Mouse (Mus musculus) NIH3T3 (cell line): ENCODE results near the gene Smpd2.

Source experiments
- DNase-seq: peaks from one replicate; pipeline ENCODE4 v3.0.0-alpha.2; 2012; ENCODE audit warnings: low read depth

Smpd2 gene

DNA sequence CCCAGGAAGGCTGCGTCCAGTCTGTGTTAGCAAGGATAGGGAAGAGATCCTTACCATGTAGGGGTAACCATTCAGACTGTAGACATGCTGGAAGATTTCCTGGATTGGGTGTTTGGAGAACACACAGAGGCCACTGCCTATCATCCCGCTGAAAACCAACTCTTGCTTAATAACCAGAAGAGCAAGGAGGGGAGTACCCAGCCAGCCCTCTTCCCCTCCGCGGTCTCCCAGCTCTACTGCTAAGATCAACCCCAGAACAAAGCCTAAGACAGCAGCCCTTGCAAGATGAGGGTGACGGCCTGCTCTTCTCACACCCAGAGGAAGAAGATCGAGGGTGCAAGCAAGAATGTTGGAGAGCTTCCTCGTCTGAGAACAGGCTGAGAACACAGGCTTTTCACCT is 1.3 kb downstream of the Smpd2 start:
- peak; percentile 48 for DNase-seq

DNA sequence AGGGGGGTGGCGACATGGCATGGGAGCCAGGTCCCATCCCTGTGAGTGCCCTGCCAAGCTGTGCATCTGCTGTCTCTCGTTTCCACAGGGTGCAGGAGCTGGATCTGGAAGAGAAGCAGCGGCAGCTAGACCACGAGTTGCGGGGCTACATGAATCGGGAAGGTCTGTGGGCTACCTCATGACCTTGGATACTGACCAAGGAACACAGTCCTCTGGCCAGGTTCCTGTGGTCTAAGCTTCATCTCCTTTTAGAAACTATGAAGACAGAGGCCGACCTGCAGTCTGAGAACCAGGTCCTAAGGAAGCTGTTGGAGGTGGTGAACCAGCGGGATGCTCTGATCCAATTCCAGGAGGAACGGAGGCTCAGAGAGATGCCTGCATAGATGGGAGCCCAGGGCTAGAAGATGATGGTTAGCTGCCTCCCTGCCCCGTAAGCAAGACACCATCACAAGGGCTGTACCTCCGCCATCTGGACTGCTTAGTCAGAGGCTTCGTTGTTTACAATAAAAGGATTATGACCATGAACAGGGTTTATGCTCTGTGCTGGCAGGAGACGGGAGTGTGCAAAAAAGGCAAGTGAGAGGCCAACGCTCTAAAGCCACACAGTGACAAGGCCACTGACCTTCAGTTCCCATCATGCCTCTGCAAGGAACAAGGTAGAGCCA is 3.5 kb downstream of the Smpd2 start:
- peak; percentile 52 for DNase-seq

DNA sequence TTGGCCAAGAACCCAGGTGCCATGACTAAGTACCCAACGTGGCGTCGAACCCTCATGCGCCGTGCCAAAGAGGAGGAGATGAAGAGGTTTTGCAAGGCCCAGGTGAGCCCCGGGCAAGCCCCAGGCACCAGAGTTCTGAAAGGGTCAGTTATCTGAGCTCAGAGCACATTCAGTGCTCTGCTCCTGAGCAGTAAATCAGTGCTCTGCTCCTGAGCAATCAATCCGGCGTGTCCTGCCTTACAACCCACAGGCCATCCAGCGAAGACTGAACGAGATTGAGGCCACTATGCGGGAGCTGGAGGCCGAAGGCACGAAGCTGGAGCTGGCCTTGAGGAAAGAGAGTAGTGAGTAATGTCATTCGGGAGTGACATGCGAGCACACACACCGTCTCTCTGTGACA is 4.4 kb downstream of the Smpd2 start:
- DNase-seq, result no peak

DNA sequence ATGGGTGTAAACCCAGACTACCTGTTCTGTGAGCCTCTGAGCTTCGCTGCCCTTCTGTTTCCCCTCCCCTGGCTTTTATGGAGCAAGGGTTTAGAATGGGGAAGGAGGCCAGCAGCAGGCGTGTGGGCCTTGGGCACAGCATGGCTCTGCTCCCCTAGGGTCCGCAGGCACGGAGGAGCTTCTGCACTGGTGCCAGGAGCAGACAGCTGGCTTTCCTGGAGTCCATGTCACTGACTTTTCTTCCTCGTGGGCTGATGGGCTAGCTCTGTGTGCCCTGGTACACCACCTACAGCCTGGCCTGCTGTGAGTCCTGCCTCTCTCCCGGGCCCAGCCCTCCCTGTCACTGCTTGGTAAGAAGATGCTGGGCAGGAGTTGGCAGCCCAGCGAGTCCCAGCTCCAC is 7.7 kb downstream of the Smpd2 start:
- no peak for DNase-seq

DNA sequence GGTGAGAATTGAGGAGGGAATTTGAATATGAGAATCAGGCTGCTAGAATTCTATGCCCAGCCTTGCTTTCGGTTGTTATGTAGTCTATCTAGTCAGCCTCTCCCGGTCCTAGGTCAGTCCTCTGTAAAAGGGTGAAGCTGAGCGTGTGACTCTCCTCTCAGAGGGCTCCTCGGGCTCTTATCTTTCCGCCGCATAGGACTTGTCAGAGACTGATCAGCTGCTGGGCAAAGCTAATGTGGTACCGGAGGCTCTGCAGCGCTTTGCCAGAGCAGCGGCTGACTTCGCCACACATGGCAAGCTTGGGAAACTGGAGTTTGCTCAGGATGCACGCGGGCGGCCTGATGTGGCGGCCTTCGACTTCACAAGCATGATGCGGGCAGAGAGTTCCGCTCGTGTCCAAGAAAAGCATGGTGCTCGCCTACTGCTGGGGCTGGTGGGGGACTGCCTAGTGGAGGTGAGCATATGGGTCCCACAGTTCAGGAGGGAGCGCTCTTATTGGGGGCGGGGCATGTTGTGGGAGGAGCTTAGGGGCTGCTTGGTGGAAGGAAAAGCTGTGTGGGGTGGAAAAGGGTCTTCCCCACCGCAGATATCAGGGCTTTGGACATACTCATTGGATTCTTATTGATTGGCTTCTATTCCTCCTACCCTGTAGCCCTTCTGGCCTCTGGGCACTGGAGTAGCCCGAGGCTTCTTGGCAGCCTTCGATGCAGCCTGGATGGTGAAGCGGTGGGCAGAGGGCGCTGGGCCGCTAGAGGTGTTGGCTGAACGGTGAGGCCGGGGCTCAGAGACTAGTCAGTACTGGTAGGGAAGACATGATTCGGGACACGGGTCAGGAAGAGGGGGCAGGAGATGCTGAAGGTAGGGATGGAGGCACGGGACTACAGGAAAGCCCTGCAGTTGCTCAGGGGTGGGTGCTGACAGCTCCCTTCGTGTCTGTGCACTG is 9.0 kb downstream of the Smpd2 start:
- DNase-seq, result no peak

DNA sequence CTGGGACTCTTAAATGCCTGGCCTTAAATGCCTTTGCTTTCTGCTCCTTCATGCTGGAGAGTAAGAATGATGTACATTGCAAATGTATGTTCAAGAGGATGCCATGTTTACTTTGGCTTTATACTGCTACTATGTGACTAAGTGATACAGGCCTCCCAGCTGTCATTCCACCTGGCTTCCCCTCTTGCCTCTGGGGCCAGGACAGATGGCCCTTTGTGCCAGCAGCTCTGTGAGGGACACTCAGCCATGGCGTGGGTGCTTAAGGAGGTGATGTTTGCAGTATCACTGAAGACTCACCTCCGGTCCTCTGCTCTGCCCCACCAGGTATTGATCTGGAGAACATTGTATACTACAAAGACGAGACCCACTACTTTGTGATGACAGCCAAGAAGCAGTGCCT is 10.2 kb downstream of the Smpd2 start:
- no peak for DNase-seq

DNA sequence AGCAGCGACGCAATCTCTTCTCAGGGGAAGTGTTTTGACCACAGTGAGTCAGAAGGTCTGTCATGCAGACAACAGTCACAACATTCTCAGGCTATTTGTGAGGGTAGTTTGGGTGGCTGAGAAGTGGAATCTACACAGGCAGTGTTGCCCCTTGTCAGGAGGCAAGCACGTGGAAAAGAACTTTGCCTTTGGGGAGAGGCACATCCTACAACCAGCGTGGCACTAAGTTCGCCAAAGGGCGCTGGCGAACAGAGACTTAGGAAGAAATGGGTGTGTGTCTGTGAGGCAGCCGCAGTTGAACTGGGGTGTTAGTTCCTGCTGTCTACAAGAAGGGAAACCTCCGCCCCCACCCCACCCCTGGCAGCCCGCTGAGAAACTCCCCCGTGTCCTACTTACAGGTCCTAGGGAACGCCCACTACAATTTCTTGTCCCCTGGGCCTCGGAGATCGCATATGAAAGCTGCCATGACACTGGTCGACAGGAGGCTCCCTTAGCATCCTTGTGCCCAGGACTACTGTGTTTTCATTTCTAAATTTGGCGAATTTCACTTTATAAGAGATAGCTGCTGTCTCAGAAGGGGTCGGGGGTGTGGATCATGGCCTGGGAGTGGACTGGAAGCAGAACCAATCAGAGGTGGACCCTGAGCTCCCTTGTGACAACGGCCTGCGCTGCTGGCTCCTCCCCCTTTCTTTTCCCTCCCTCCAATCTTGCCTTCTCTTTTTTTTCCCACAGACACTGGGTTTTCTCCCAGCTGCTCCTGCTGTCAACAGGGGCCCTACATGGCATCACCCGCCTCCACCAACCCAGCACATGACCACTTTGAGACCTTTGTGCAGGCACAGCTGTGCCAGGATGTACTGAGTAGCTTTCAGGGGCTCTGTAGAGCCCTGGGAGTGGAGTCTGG is 12.6 kb downstream of the Smpd2 start:
- peak; percentile 79 for DNase-seq

DNA sequence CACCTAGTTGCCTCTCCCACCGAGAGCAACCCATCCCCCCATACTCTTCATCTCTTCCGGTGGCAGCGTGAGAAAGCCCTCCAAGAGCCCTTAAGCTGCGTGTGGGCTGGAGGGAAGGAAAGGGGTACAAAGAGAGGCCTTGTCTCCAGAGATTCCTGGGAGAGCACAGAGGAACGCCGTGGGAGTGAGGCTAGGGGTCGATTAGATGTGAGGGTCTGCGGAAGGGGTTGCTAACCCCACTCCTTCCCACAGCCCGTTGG is 13.2 kb downstream of the Smpd2 start:
- no peak for DNase-seq

DNA sequence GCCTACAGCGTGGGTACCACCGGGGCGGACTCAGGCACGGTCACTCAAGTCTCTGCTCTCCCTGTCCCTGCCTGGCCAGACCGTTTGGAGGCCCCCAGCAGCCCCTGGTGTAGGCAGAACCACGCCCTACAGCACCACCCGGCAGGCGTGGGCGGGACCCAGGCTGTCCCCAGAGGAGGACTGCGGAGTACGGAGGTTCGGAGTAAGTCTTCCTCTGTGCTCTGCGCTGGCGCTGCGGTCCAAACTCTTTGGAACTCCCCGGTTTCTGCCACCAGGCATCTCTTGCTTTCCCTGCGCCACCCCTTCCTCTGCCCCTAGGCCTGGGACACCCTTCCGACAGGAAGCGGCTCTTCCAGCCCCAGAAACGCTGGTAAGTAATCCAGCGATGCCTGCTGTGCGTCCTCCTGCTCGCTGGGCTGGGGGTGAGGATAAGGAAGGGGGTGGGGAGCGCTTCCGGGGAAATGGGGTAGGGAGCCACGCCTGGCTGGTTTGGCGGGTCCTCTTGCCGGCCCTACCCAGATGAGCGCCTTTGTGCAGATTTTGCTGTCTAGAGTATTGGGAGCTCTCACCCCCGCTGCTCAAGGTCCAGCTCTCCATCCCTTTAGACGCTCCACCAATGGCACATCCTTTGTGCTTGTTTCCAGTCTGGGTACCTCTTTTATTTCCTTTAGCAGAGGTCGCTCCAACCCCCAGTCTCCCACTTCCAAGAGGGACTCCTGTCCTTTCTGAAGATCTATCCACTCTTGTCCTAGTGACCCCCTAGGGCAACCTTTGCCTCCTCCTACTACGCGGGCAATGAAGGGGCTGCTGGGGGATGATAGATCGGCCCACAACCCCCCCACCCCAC is 13.8 kb downstream of the Smpd2 start, which contains the start of gene Mical1:
TSS of gene Mical1 (plus strand) at position 144 of the 847 bp plus-strand sequence.
- peak; percentile 39 for DNase-seq

DNA sequence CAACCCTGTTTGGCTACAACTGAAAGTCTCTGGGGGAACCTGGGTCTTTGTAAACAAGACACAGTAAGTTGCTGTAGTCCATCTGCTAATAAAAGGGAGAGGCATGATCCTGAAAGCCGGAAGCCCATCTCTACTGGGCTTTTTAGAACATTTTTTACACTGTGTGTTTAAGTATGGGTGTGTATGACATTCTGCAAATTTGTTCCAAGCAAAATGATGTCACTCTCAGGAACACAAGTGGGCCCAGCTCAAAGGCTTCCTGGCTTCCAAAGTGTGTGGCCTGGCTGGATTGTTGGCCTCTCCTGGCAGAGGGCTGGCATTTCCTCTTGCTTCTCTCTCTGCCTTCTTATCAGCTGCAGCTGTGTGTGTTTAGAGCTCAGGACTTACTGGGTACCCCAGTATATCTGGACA is 15.2 kb downstream of the Smpd2 start:
- peak; percentile 22 for DNase-seq

DNA sequence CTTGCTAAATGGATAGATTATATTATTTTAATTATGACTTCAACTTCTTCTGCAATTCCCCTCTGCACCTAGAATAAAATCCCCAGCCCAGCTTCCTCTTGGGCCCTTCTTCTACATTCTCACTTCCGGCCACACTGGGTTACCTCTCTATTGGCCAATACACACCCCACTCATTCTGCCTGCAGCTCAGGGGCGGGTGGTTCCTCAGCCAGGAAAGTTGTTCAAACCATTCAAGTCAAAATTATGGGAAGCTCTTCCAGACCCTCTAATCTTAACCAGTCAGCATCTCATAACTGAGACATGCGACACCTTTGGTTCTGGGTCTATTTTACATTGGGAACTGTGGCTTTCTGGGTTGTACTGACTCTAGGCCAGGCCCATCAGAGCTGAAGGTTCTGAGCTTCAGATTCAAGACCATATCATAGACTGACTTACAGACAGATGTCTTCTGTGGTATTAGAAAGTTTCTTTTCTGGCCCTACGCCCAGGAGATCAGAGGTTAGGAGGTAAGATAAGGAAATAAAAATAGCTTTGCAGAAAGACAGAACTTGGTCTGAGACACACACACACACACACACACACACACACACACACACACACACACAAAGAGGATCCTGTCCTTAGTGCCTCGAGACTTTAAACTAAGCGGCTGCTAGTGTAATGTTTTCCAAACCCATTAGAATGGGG is 16.2 kb downstream of the Smpd2 start:
- peak; percentile 35 for DNase-seq

DNA sequence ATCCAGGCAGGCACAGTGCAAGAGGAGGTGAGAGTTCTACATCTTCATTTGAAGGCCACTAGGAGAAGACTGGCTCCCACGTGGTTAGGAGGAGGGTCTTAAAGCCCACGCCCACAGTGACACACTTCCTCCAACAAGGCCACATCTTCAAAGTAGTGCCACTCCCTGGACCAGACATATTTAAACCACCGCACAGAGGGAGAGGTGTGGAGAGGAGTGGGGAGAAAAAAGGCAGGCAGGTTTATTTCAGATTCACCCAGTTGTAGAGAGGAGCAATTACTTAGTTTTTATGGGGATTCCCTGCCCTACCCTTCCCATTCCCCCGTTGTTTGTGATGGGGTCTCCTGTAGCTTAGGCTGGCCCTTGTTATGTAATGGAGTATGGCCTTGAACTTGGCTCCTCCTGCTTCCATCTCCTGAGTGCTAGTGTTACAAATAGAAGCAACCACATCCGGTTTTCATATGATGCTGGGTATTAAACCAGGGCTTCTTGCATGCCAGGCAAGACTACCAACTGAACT is 17.1 kb downstream of the Smpd2 start:
- DNase-seq, result no peak

DNA sequence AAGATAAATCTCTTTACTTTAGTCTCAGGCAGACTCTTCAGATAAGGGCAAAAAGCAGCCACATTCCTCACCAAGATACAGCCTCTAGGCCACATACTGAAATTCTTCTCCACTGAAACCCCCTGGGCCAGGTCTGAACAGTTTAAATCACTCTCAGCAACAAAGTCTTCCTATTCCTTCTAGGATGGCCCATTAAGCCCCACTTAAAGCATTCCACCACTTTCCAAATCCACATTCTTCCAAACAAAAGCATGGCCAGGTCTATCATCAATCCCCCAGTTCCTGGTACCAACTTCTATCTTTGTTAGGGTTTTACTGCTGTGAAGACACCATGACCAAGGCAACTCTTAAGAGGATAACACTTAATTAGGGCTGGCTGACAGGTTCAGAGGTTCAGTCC is 17.6 kb downstream of the Smpd2 start:
- DNase-seq, result no peak

DNA sequence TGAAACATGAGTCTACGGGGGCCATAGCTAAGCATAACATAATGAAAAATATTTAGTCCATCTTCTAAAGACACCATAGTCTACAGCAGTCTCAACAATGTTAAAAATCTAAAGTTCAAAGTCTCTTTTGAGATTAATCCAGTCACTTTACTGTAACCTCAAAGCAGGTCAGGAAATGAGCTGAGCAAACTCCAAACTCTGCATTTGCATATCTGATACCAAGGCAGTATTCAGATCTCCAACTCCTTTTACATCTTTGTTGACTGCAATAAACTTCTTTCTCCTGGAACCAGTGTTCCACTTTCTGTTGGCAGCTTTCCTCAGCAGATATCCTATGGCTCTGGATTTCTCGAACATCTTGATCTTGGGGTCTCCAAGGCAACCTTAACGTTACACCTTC is 19.5 kb downstream of the Smpd2 start:
- DNase-seq, result no peak

DNA sequence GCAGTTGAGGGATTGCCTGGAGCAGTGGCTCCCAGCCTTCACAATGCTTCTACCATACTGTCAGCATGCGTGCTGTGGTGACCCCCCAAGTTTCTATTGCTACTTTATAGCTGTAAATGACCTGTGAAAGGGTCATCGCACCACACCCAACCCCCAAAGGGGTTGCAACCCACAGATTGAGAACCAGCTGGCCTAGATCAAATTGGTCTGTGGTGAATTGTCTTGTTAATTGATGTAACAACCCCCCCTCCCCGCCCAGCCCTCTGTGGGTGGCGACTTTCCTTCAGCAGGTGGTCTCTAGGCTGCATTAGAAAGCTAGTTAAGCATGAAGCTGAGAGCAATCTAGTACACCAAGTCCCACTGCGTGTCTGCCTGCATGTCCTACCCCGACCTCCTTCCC is 22.8 kb downstream of the Smpd2 start:
- DNase-seq, result no peak

DNA sequence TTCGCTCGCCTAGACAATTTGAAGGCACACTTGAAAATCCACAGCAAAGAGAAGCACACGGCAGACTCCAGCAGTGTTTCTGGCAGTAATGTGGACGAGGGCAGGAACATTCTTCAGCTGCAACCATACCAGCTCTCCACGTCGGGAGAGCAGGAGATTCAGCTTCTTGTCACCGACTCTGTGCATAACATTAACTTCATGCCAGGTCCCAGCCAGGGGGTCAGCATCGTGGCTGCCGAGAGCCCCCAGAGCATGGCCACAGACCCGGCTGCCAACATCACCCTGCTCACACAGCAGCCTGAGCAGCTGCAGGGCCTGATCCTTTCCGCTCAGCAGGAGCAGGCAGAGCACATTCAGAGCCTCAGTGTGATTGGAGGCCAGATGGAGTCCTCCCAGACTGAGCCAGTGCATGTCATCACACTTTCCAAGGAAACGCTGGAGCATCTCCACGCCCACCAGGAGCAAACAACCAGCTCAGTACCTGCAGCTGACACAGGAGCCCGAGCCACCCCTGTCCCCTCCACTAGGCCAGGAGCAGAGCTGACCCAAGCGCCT is 25.7 kb downstream of the Smpd2 start:
- DNase-seq, result no peak

DNA sequence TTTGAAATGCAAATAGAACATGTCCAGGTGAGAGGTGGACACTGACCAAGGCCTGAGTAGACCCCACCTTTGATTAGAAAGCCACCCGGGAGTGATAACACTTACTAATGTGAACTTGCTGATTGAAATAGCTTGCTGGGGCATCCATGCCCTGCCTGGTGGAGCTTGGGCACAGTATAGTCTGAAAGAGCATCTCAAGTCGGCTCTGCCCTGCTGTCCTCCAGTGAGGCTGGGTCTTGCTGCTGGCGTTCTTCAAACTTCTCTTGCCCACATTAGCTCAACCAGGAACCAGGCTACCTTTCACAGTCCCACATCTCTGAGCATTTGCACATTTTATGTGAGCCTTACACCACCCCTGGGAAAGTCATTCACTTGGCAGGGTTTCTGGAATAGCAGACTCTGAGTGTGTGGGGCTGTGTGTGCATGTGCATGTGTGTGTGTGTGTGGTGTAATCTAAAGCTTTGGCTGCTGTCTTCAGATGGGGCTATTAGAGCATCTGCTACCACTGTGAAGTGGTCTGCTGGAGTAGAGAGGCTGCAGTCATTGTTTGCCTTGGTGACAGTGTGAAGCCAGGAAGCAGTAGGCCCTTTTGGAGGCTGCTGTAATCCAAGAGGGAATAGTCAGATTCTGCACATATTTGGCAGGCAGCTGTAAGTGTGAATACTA is 29.0 kb downstream of the Smpd2 start:
- no peak for DNase-seq

DNA sequence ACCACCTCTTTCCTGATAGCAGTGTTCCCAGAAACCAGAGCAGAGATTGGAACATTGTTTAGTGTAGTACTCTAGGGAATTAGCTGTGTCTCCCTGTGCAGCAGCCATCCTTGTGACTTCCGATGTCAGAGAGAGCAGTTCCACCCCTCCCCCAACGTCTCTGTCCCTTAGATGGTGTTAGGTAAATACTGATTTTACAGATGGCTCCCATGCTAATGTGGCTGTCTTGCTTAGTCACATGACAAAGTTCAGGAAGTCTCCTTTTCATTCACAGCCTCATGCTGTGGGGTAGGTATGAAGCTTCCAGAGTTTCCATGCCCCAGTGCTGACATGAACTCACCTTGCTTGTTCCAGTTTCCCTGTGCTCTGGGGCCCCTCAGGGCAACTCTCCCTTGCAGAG is 29.7 kb downstream of the Smpd2 start:
- DNase-seq, result no peak

DNA sequence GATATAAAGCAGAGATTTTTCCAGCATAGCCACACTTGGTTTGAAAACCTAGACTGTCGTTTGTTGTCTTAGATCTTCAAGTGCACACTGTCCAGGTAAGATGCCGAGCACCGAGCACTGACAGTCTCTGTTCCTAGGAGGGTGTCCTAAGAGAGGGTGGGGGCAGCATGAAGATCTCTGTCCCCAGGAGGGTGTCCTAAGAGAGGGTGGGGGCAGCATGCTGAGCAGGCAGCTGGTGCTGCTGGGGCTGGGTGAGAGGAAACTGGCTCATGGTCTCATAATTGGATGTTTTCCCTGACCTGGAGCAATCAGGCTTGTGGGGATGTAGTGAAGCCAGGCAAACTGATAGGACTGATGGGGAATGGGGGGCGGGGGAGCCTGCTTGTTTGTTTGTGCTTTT is 30.2 kb downstream of the Smpd2 start:
- no peak for DNase-seq

DNA sequence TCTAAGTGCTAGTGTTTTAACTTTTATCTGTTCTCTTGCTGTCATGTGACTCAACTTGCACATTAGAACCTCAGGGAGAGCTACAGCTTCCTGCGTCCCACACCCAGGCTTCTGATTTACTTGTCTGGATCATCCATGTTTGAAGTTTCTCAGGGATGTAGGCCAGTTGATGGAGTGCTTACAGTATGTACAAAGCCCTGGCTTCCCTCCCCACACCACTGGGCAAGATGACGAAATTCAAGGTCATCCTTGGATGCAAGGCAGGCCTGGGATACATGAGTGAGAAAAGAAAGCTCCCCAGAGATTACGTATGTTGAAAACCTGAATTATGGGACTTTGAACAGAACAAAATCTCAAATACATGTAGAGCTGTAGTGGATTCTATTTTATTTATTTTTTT is 37.4 kb downstream of the Smpd2 start:
- peak; percentile 64 for DNase-seq
